Mouse (Mus musculus) forebrain, embryonic 16.5 days (tissue): ENCODE results near the gene Ripply1. TPM values are rescaled to one million over a fixed set of nuclear protein-coding genes. Genes with fewer than 3 reads are reported as not detected.

Source experiments
- ATAC-seq: fragments of 200-750 bp; cut with Nextera tagmentation; 2 replicates; pipeline ENCODE4 v1.8.0; 2017; ENCODE audit warnings: mild to moderate bottlenecking, moderate library complexity
- H3K27ac ChIP-seq: fragments of 300-500 bp; sonication (generic); 2 replicates; pipeline ENCODE4 v1.5.1; 2014; ENCODE audit warnings: low read length, control low read depth
- H3K27me3 ChIP-seq: fragments of 300-500 bp; sonication (generic); replicated peaks from 2 replicates; pipeline ENCODE4 v1.6.1; 2014; ENCODE audit warnings: low read length; ENCODE audit not compliant: control insufficient read depth, insufficient read depth
- H3K36me3 ChIP-seq: fragments of 300-500 bp; sonication (generic); 2 replicates; pipeline ENCODE4 v1.6.1; 2014; ENCODE audit not compliant: control insufficient read depth, insufficient read depth
- H3K4me1 ChIP-seq: fragments of 300-500 bp; sonication (generic); replicated peaks from 2 replicates; pipeline ENCODE4 v1.6.1; 2014; ENCODE audit warnings: low read length; ENCODE audit not compliant: control insufficient read depth, insufficient read depth
- H3K4me2 ChIP-seq: fragments of 300-500 bp; sonication (generic); 2 replicates; pipeline ENCODE4 v1.6.1; 2014; ENCODE audit warnings: mild to moderate bottlenecking, low read length, control low read depth
- H3K4me3 ChIP-seq: fragments of 300-500 bp; sonication (generic); replicated peaks from 2 replicates; pipeline ENCODE4 v1.5.1; 2014; ENCODE audit warnings: mild to moderate bottlenecking, low read length, control low read depth
- H3K9ac ChIP-seq: fragments of 300-500 bp; sonication (generic); replicated peaks from 2 replicates; pipeline ENCODE4 v1.6.1; 2014; ENCODE audit warnings: low read depth, low read length, control low read depth
- H3K9me3 ChIP-seq: fragments of 300-500 bp; sonication (generic); 2 replicates; pipeline ENCODE4 v1.6.1; 2016; ENCODE audit warnings: low read length; ENCODE audit not compliant: control insufficient read depth
- WGBS: fragments of 180-500 bp; shearing (Covaris S2); extraction: QIAGEN DNeasy Blood & Tissue Kit; methylation state at CpG from one replicate; pipeline ENCODE4 v1.1.7; 2014; 5-methylcytosine and 5-hydroxymethylcytosine counted together
- polyA plus RNA-seq: library from polyadenylated mRNA; unstranded; fragments of >200 nt; fragmentation: Nextera tagmentation; extraction: Ambion mirVana; gene quantifications from 2 replicates; pipeline ENCODE4 v1.2.1, GENCODE M21; 2015

Gene Ripply1
- not detected in 2 replicates for polyA plus RNA-seq

GRCm38 (mm10) chrX:139782278-139783044 lies at the start of gene Ripply1:
Ripply1 (minus strand) TSS chrX:139782353.
- no peak within 1 kb of the TSS for H3K27ac ChIP-seq
- no peak within 1 kb of the TSS for H3K9ac ChIP-seq
- H3K9me3 ChIP-seq: no peaks in the 10 kb centered on the region
- H3K4me1 ChIP-seq: no peaks in the 10 kb centered on the region
- H3K36me3 ChIP-seq: no peaks in the 10 kb centered on the region
- peak; percentile 52 for ATAC-seq
- 20% methylated on average over 6 of the region's 6 CpGs for WGBS
- no peak within 1 kb of the TSS for H3K4me2 ChIP-seq
- no peak within 1 kb of the TSS for H3K4me3 ChIP-seq
- H3K27me3 ChIP-seq: no peaks in the 10 kb centered on the region

GRCm38 (mm10) chrX:139828363-139829092 lies 46.4 kb upstream of the Ripply1 start:
- Histone ChIP-seq H3K27me3 (no peaks in the 10 kb centered on the region), H3K36me3 (no peaks in the 10 kb centered on the region), H3K4me1 (no peaks in the 10 kb centered on the region), H3K9me3 (no peaks in the 10 kb centered on the region), H3K27ac (no peak overlapping the region), H3K4me2 (no peak overlapping the region), H3K9ac (no peak overlapping the region), H3K4me3 (no peak overlapping the region)
- no peak for ATAC-seq
- WGBS: 90% methylated on average over 6 of the region's 6 CpGs

DNA sequence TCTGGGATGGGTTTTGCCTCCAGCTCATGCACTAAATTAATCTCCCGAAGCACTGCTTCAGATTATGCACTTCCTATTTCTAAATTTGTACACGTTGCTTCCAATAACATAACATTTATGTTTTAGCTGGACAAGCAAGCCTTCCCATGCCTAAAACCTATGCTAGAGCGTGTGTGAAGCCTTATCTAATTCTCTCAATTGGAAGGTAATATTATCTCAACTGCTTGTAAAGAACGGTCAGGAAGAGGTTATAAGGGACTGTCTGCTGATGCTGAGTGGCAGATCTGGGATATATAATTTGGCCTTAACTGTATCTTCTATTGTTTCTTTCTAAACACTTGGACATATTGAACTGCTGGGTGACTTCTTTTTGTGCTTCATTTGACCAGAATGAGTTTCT lies 44.8 kb upstream of the Ripply1 start:
- no peaks in the 10 kb centered on the region for H3K9me3 ChIP-seq
- H3K9ac ChIP-seq: no peak overlapping the region
- ATAC-seq: no peak
- no peak overlapping the region for H3K4me2 ChIP-seq
- 91% methylated on average over 4 of the region's 4 CpGs for WGBS
- no peaks in the 10 kb centered on the region for H3K4me1 ChIP-seq
- no peaks in the 10 kb centered on the region for H3K36me3 ChIP-seq
- no peak overlapping the region for H3K27ac ChIP-seq
- no peak overlapping the region for H3K4me3 ChIP-seq
- no peaks in the 10 kb centered on the region for H3K27me3 ChIP-seq

- Histone ChIP-seq H3K4me3 (no peak overlapping the region), H3K36me3 (no peaks in the 10 kb centered on the region), H3K9ac (no peak overlapping the region), H3K4me2 (no peak overlapping the region), H3K27ac (no peak overlapping the region), H3K9me3 (no peaks in the 10 kb centered on the region), H3K4me1 (no peaks in the 10 kb centered on the region), H3K27me3 (no peaks in the 10 kb centered on the region)
- 65% methylated on average over 1 of the region's 1 CpGs for WGBS
- no peak for ATAC-seq
Observed at GRCm38 (mm10) chrX:139825402-139825801, 43.2 kb upstream of the Ripply1 start.

- WGBS: 82% methylated on average over 5 of the region's 5 CpGs
- Histone ChIP-seq H3K9ac (no peak overlapping the region), H3K9me3 (no peaks in the 10 kb centered on the region), H3K36me3 (no peaks in the 10 kb centered on the region), H3K27me3 (no peaks in the 10 kb centered on the region), H3K4me1 (no peaks in the 10 kb centered on the region), H3K27ac (no peak overlapping the region), H3K4me2 (no peak overlapping the region), H3K4me3 (no peak overlapping the region)
- ATAC-seq: no peak
Observed at GRCm38 (mm10) chrX:139815201-139815600, 33.0 kb upstream of the Ripply1 start.

- Histone ChIP-seq H3K36me3 (no peaks in the 10 kb centered on the region), H3K9ac (no peak overlapping the region), H3K27ac (no peak overlapping the region), H3K4me2 (no peak overlapping the region), H3K4me1 (no peaks in the 10 kb centered on the region), H3K4me3 (no peak overlapping the region), H3K9me3 (no peaks in the 10 kb centered on the region), H3K27me3 (no peaks in the 10 kb centered on the region)
- WGBS: 90% methylated on average over 8 of the region's 8 CpGs
- ATAC-seq: no peak
Observed at GRCm38 (mm10) chrX:139814018-139814635, 32.0 kb upstream of the Ripply1 start.

GRCm38 (mm10) chrX:139813299-139814002 lies 31.3 kb upstream of the Ripply1 start:
- Histone ChIP-seq H3K4me1 (no peaks in the 10 kb centered on the region), H3K27me3 (no peaks in the 10 kb centered on the region), H3K9ac (no peak overlapping the region), H3K4me2 (no peak overlapping the region), H3K9me3 (no peaks in the 10 kb centered on the region), H3K4me3 (no peak overlapping the region), H3K36me3 (no peaks in the 10 kb centered on the region), H3K27ac (no peak overlapping the region)
- no peak for ATAC-seq
- WGBS: 79% methylated on average over 9 of the region's 9 CpGs

DNA sequence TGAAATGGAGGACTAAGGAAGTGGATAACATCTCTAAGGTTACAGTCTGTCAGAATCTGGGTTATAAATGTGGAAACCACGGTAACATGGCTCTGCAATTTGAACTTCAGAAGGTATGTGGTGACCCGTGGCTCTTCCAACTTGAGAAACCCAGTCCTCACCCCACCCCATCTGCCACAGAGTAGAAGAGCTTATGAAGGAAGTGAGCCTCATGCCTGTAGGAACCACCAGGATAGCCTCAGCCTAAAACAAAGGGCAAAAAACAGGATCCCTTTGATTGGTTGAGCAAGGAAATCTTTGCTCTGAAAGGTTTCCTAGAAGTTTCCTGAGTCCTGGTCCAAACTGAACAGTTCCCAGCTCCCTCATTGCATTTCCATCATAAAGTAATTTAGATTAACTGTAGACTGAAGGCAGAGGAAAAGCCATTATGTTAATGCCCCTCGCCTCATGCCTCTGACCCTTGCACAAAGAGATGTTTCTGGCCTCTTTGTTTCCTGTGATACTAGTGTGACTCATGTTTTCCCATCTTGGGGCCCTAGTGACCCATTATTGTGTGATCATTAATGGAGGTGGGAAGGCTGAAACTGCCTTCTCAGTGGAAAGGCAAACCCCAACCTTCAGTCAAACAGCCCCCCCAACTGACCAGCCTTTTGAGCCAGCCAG lies 30.6 kb upstream of the Ripply1 start:
- 80% methylated on average over 3 of the region's 3 CpGs for WGBS
- Histone ChIP-seq H3K36me3 (no peaks in the 10 kb centered on the region), H3K9ac (no peak overlapping the region), H3K27ac (no peak overlapping the region), H3K4me3 (no peak overlapping the region), H3K4me1 (no peaks in the 10 kb centered on the region), H3K4me2 (no peak overlapping the region), H3K27me3 (no peaks in the 10 kb centered on the region), H3K9me3 (no peaks in the 10 kb centered on the region)
- ATAC-seq: no peak
